Mouse (Mus musculus): ENCODE data around the gene Pard3. TPM values are rescaled to one million over a fixed set of nuclear protein-coding genes. Genes with fewer than 3 reads are reported as not detected.

The Pard3 gene
- polyA plus RNA-seq, 1 experiment from 2014 or later = 24.2 TPM

- Histone ChIP-seq H3K9me3 (no peaks in the 10 kb centered on the region), H3K27me3 (ENCODE audit: insufficient read depth, poor library complexity, severe bottlenecking) (no peaks in the 10 kb centered on the region), H3K4me1 (replicated peaks) (peaks cover 80% of the 10 kb centered on the region), H3K27ac (peak overlapping the region; percentile 80), H3K4me3 (peak overlapping the region; percentile 16), H3K36me3 (no peaks in the 10 kb centered on the region)
- DNase-seq (ENCODE audit: low spot score) = peak; percentile 56
- WGBS = 29% methylated on average over 11 of the region's 11 CpGs
These were observed 62.3 kb downstream of the Pard3 start for GRCm38 (mm10) chr8:127125686-127126683.

DNA sequence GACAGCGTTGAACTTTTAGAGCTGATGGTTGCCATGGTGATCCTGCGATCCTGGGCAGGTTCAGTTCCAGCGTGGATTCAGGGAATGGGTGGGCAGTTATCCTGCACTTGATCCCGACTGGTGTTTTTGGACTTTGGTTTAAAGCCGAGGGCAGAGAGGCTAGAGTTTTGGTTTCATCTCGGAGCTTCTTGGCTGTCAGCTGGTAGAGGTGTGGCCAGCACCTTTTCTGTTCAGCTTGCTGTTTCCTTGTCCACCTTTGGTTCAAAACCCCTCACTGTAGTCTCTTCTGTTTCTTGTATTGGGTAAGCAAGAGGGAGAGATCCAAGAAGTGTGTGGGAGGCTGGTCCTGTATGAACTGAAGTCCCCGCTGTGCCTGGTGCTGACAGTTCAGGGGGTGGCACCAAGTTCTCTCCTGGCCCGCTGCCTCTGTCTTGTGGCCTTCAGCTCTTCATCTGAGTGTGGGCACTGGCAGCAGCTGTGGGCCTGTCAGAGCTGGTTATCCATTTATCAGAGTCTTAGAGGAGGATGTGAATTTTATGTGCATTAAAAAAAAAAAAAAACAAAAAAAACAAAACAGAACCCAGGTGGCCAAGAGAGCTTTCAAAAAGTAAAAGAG, 65.2 kb downstream of the Pard3 start:
- H3K27me3 ChIP-seq (ENCODE audit: insufficient read depth, poor library complexity, severe bottlenecking) = no peaks in the 10 kb centered on the region
- 0 out of 2 replicates have a peak overlapping the region, but pooled peaks have one; percentile 40 for H3K27ac ChIP-seq
- H3K36me3 ChIP-seq = no peaks in the 10 kb centered on the region
- no peaks in the 10 kb centered on the region for H3K9me3 ChIP-seq
- H3K4me1 ChIP-seq (replicated peaks) = peaks cover 63% of the 10 kb centered on the region
- WGBS = 43% methylated on average over 8 of the region's 8 CpGs
- no peak for DNase-seq (ENCODE audit: low spot score)
- no peak overlapping the region for H3K4me3 ChIP-seq

DNA sequence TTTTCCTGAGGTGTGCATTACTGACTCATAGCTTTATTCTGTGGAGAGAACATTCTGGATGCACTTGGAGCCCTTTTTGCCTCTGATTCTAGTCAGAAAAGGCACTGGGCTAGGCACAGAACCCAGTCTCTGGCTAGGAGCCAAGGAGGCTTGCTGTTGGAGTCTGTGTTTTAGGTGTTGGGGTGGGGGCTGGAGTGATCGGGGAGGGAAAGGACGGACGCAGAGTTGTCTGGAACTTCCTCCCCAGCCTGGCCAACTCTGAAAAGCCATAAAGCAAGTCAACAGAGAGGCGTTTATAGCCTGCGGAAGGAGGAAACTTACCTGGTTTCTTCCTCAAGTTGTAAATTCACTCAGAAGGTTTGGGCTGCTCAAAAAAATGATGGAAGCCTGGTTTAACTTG, 70.6 kb downstream of the Pard3 start:
- 84% methylated on average over 5 of the region's 5 CpGs for WGBS

DNA sequence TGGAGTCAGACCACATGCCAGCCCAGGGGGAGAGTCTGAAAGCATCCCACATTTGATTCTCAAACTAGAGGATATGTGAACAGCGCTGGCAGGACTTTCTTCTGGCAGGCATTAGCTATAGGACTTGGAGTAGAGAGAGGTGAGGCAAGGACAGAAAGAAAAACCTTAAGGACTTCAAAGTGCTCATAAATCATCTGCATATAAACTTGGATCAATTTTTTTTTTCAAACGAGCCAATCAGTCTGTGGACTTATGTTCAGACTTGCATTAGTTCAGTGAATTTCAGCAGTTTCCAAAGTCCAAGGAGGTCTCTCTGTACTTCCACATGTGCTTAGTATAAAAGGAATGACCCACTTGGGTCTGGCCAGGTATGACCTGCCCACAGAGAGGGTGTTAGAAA, 72.5 kb downstream of the Pard3 start:
- Histone ChIP-seq H3K4me3 (no peak overlapping the region), H3K36me3 (no peaks in the 10 kb centered on the region), H3K27me3 (ENCODE audit: insufficient read depth, poor library complexity, severe bottlenecking) (no peaks in the 10 kb centered on the region), H3K4me1 (replicated peaks) (peaks cover 18% of the 10 kb centered on the region), H3K27ac (no peak overlapping the region), H3K9me3 (no peaks in the 10 kb centered on the region)
- DNase-seq (ENCODE audit: low spot score) = no peak
- WGBS = 78% methylated on average over 2 of the region's 2 CpGs

More for the DNA sequence above, 70.6 kb downstream of the Pard3 start:
- DNase-seq (ENCODE audit: low spot score) = no peak
- Histone ChIP-seq H3K27me3 (ENCODE audit: insufficient read depth, poor library complexity, severe bottlenecking) (no peaks in the 10 kb centered on the region), H3K36me3 (no peaks in the 10 kb centered on the region), H3K4me3 (no peak overlapping the region), H3K9me3 (no peaks in the 10 kb centered on the region), H3K27ac (no peak overlapping the region), H3K4me1 (replicated peaks) (peaks cover 30% of the 10 kb centered on the region)

DNA sequence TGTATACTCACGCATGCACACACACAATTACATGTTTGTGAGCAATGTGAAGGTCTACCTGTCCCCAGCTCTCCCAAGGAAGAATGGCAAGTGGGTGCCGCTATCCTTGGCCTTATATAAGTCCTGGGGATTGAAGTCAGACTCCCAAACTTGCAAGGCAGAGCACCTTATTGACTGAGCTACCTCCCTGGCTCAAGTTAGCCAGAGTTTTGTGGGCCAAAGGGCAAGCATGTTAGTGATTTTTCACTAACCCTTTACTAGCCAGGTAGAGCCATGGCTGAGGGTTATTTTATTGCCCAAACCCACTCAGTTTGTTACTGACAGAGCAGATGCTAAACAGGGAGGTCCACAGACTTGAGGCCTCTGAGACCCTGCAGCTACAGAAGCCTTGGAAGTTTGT, 73.1 kb downstream of the Pard3 start:
- Histone ChIP-seq H3K36me3 (no peaks in the 10 kb centered on the region), H3K4me1 (replicated peaks) (peaks cover 18% of the 10 kb centered on the region), H3K4me3 (no peak overlapping the region), H3K9me3 (no peaks in the 10 kb centered on the region), H3K27me3 (ENCODE audit: insufficient read depth, poor library complexity, severe bottlenecking) (no peaks in the 10 kb centered on the region), H3K27ac (no peak overlapping the region)
- WGBS = 85% methylated on average over 2 of the region's 2 CpGs
- DNase-seq (ENCODE audit: low spot score) = no peak

DNA sequence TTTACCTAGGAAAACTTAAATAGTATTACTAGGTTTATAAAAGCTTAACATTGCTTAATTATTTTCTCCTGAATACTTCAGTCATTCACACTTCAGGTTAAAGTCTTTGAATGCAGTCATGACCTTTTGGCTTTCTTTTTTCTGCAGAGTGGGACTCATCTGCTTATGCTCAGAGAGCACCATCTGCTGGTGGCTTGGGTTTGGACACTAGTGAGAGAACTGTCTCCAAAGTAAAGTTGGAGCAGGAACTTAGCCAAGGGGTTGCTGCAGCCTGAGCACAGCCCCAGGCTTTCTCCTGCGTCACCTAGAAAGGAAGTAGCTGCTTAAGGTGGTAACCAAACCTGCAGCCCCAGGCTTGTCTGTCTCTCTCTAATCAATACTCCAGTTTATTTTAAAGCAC, 75.5 kb downstream of the Pard3 start:
- Histone ChIP-seq H3K9me3 (no peaks in the 10 kb centered on the region), H3K36me3 (no peaks in the 10 kb centered on the region), H3K27me3 (ENCODE audit: insufficient read depth, poor library complexity, severe bottlenecking) (no peaks in the 10 kb centered on the region), H3K4me1 (replicated peaks) (peaks cover 26% of the 10 kb centered on the region), H3K27ac (no peak overlapping the region), H3K4me3 (no peak overlapping the region)
- 48% methylated on average over 1 of the region's 1 CpGs for WGBS
- peak; percentile 66 for DNase-seq (ENCODE audit: low spot score)

DNA sequence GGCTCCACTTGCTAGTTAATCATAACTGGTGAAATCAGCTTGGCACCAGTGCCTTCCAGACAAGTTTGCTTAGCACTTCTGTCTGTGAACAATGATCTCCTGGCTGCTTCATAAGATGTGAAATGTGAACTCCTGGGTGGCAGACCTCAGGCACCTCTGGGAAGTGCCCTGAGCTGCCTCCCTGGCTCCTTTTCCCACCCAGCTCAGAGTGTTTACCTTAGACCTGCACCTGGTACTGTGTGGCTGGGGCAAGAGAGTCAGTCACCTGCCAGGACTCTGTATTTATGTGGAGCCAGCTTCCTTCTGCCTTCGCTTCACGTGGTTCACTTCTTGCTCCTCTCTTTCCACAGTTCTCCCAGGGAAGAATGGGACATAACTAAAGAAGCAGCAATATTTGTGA, 77.3 kb downstream of the Pard3 start:
- no peaks in the 10 kb centered on the region for H3K27me3 ChIP-seq (ENCODE audit: insufficient read depth, poor library complexity, severe bottlenecking)
- H3K4me1 ChIP-seq (replicated peaks) = peaks cover 36% of the 10 kb centered on the region
- DNase-seq (ENCODE audit: low spot score) = no peak
- H3K36me3 ChIP-seq = no peaks in the 10 kb centered on the region
- no peak overlapping the region for H3K4me3 ChIP-seq
- WGBS = 97% methylated on average over 2 of the region's 2 CpGs
- no peak overlapping the region for H3K27ac ChIP-seq
- H3K9me3 ChIP-seq = no peaks in the 10 kb centered on the region

- Histone ChIP-seq H3K27ac (no peak overlapping the region), H3K36me3 (no peaks in the 10 kb centered on the region), H3K9me3 (no peaks in the 10 kb centered on the region), H3K4me3 (no peak overlapping the region), H3K27me3 (ENCODE audit: insufficient read depth, poor library complexity, severe bottlenecking) (no peaks in the 10 kb centered on the region), H3K4me1 (replicated peaks) (peaks cover 32% of the 10 kb centered on the region)
- WGBS = 69% methylated on average over 7 of the region's 7 CpGs
- no peak for DNase-seq (ENCODE audit: low spot score)
These were observed 79.9 kb downstream of the Pard3 start for GRCm38 (mm10) chr8:127143641-127144040.

GRCm38 (mm10) chr8:127144562-127144961, 80.9 kb downstream of the Pard3 start:
- no peak for DNase-seq (ENCODE audit: low spot score)
- H3K27me3 ChIP-seq (ENCODE audit: insufficient read depth, poor library complexity, severe bottlenecking) = no peaks in the 10 kb centered on the region
- H3K4me3 ChIP-seq = no peak overlapping the region
- no peaks in the 10 kb centered on the region for H3K9me3 ChIP-seq
- H3K27ac ChIP-seq = no peak overlapping the region
- 60% methylated on average over 4 of the region's 4 CpGs for WGBS
- H3K36me3 ChIP-seq = no peaks in the 10 kb centered on the region
- peaks cover 32% of the 10 kb centered on the region for H3K4me1 ChIP-seq (replicated peaks)

DNA sequence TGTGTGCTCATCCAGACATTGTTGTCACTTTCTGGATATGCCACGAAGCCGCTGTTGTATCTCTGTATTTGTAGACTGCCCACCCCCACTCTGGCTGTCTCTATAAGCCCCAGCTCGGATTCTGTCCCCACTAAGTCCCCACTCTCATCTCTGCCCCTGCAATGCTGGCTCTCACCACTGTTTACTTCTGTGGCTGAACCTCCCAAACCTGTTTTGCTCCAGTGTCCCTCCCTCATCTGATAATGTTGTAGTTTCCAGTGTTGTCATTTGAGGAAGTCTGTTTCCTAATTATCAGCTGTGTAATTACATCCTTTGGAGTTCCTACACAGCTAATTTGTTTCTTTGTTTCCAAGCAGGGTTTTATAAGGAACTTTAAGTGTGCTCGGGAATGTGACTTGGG, 81.4 kb downstream of the Pard3 start:
- no peak for DNase-seq (ENCODE audit: low spot score)
- no peaks in the 10 kb centered on the region for H3K9me3 ChIP-seq
- WGBS = 61% methylated on average over 4 of the region's 4 CpGs
- H3K27me3 ChIP-seq (ENCODE audit: insufficient read depth, poor library complexity, severe bottlenecking) = no peaks in the 10 kb centered on the region
- H3K36me3 ChIP-seq = no peaks in the 10 kb centered on the region
- no peak overlapping the region for H3K4me3 ChIP-seq
- no peak overlapping the region for H3K27ac ChIP-seq
- H3K4me1 ChIP-seq (replicated peaks) = peaks cover 32% of the 10 kb centered on the region

GRCm38 (mm10) chr8:127146055-127146454, 82.4 kb downstream of the Pard3 start:
- no peak for DNase-seq (ENCODE audit: low spot score)
- Histone ChIP-seq H3K27ac (no peak overlapping the region), H3K36me3 (no peaks in the 10 kb centered on the region), H3K4me3 (no peak overlapping the region), H3K9me3 (no peaks in the 10 kb centered on the region), H3K27me3 (ENCODE audit: insufficient read depth, poor library complexity, severe bottlenecking) (no peaks in the 10 kb centered on the region), H3K4me1 (replicated peaks) (peaks cover 32% of the 10 kb centered on the region)
- WGBS = 80% methylated on average over 4 of the region's 4 CpGs

GRCm38 (mm10) chr8:127148821-127149220, 85.1 kb downstream of the Pard3 start:
- H3K36me3 ChIP-seq = no peaks in the 10 kb centered on the region
- WGBS = 76% methylated on average over 7 of the region's 7 CpGs
- DNase-seq (ENCODE audit: low spot score) = no peak

GRCm38 (mm10) chr8:127150645-127151044, 87.0 kb downstream of the Pard3 start:
- Histone ChIP-seq H3K4me1 (replicated peaks) (peaks cover 21% of the 10 kb centered on the region), H3K4me3 (no peak overlapping the region), H3K9me3 (no peaks in the 10 kb centered on the region), H3K36me3 (no peaks in the 10 kb centered on the region), H3K27ac (no peak overlapping the region), H3K27me3 (ENCODE audit: insufficient read depth, poor library complexity, severe bottlenecking) (no peaks in the 10 kb centered on the region)
- no peak for DNase-seq (ENCODE audit: low spot score)
- WGBS = 88% methylated on average over 4 of the region's 4 CpGs

More at GRCm38 (mm10) chr8:127148821-127149220, 85.1 kb downstream of the Pard3 start:
- Histone ChIP-seq H3K4me3 (no peak overlapping the region), H3K27ac (peak overlapping the region; percentile 18; the same call in 1 of the 2 replicates), H3K9me3 (no peaks in the 10 kb centered on the region), H3K4me1 (replicated peaks) (peaks cover 34% of the 10 kb centered on the region), H3K27me3 (ENCODE audit: insufficient read depth, poor library complexity, severe bottlenecking) (no peaks in the 10 kb centered on the region)

All from hindbrain, embryonic 10.5 days (tissue).